Mouse (Mus musculus) CD8-positive naive resting alpha-beta T cell, adult 2 months (primary cell): ENCODE measurements at regions not wholly inside any gene's neighbourhood (a gene's known extent, or its start where the extent isn't known, plus 50 kb on each side); places are given as distances from the start of the nearest gene placed in this dataset.

Experiments
- DNase-seq, 2 experiments: peaks; one replicate each; pipeline ENCODE4 v3.0.0; 2022; ENCODE audit warnings: low read depth in 2 of 2, low spot score in 2 of 2

GRCm38 (mm10) chr3:128001924-128002501 lies 105.9 kb upstream of the Fam241a start:
- peak in 1 of 2 experiments; percentile 5 for DNase-seq

- no peak for DNase-seq
These were observed 99.6 kb upstream of the Fam241a start for GRCm38 (mm10) chr3:127995678-127996077.

DNA sequence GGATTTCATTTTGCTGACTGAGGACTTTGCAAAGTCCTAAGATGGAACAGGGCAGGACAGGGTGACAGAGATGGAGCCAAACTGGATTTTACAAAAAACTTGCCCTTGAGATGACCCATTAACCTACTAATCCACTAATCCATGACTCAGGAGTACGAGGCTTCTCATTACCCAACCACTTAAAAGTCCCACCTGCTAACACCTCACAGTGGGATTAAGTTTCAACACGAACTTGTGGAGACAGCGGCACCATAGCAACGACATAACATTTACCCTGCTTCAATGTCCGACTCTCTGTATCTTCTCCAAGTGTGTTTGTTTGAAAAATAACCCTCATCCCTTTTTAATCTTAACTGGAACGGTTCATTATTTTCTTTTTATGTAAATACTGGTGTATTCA lies 91.5 kb upstream of the Fam241a start:
- no peak for DNase-seq

GRCm38 (mm10) chr3:127985165-127985564 lies 89.0 kb upstream of the Fam241a start:
- no peak for DNase-seq

DNA sequence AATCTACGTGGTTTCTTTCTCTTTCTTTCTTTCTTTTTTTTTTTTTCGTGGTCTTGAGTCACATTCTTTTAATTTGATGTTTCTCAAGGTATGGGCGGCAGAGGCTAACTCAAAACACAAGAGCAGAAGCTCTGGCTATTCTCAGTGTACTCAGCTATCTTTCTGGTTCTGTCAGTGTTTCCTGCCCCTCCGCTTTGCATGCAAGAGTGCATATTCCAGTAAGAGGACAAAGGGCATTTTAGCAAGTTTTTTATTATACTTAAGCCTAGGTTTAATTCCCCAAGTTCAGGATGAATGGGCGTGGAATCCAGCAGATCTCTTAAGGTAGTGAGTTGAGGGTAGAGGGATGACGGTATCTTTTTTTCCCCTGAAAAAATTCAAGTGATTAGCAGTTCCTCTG lies 81.1 kb upstream of the Fam241a start:
- no peak for DNase-seq

GRCm38 (mm10) chr3:127970891-127971290 lies 74.8 kb upstream of the Fam241a start:
- DNase-seq: peak; percentile 31 to 51

DNA sequence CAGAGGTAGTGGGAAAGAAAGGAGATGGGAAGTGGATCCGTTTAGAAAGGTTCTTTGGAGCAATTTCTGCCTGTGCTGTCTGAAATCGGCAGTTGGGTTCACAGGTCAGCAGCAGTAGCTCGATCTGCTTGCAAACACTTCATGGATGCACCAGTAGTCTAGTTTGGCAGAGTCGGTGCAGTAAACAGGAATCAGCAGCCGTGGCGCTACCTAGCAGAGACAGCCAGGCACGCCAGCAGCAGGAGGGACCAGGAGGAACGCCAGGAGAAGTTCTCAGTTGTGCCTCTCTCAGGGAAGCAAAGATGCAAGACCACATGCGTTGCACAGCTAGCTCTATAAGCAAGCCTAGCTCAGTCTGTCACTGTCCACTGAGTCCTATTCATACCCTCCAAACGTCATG lies 71.0 kb upstream of the Fam241a start:
- DNase-seq: no peak

GRCm38 (mm10) chr3:127966214-127966613 lies 70.1 kb upstream of the Fam241a start:
- DNase-seq: no peak

DNA sequence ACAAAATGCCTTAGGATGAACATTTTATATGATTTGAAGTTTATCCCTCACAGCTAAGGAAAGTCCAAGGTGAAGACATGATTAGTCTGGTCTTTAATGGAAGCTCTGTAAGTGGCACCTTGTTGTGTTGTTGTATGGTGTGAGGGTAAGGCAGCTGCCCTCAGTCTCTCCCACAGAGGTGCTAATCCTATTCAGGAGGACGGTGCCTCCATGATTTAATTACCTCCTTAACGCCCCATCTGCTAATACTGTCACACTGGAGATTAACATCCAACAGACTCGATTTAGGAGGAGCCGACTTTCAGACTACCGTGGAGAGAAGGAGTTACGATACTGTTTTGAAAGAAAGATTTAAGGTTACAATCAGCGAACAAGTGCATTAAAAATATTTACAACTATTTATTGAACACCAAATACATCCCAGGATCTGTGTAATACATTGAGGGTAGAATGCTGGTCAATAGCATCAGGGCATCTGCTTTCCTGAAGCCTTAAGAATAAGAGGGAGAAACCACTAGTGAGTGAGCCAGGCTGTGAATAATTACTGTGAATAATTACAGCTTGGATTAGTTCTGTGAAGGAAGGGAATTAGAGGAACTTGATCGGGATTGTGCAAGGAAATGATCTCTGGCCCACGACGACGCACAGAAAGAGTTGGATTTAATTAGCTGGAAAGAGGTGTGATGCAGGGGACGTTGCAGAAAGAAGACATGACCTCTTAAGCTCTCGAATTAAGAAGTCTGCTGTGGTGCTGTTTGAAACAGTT lies 63.0 kb upstream of the Fam241a start:
- DNase-seq: no peak

DNA sequence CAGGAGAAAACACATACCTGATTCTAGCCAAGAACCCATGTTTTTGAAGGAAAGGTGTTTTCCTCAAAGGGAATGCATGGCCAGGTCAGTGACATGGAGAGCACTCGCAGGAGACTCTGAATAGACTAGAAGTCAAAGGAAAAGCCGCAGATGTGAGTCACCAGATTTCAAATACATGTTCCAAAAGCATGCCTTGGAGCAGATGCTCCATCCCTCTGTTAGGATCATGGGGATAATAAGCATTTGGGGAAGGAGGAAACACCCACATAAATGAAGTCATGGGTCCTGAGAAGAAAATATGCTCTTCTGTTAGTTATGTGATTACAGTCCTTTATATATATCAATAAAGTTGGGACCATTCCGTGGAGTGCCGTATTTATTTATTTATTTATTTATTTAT lies 58.7 kb upstream of the Fam241a start:
- DNase-seq: no peak

- no peak for DNase-seq
These were observed 57.5 kb upstream of the Fam241a start for GRCm38 (mm10) chr3:127953610-127954009.

DNA sequence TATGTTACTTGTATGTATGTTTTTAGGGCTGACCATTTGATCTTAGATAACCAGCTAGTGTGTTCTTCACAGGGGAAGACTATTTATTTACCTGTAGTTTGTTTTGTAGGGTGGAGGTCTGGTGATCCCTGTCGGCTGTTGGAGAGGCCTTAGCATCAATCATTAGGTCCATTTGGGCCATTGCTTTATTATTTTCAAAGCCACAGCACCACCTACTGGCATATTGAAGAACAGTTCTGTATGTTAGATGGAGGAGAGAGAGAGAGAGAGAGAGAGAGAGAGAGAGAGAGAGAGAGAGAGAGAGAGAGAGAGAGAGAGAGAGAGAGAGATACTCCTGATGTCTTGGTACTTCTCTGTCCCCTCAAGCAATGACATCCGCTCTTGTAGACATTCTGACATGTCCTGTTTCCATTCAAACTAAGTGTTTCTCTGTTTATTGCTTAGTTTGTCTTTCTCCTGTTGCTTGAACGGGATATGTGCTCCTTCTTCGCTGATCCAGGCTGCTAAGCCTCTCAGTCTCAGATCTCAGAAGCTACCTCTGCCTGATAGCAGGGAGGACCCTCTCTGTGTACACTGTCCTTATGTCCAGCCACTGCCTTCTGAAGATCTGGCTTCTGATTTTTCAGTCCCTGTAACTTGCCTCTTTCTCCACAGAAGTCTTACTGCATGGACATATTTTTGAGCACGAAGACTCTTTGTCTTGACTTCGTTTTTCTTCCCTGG lies 52.9 kb upstream of the Fam241a start:
- DNase-seq: peak; percentile 50 to 66

GRCm38 (mm10) chr3:127948326-127948725 lies 52.2 kb upstream of the Fam241a start:
- DNase-seq: no peak
